Mouse (Mus musculus): ENCODE data around the gene Tbc1d1.

GRCm38 (mm10) chr5:64389202-64389929 is 233.3 kb downstream of the Tbc1d1 start:
- TF ChIP-seq CTCF (IDR thresholded peaks at IDR 0.05; ENCODE audit: low read depth) (no peak), EP300 (optimal IDR thresholded peaks at IDR 0.05) (no peak)
